Mouse (Mus musculus) embryonic fibroblast, embryonic 13.5 days (primary cell): ENCODE results near the gene Itih2. TPM values are rescaled to one million over a fixed set of nuclear protein-coding genes. Genes with fewer than 3 reads are reported as not detected.
A peak's percentile ranks its signal among the peaks of the same experiment; 100 is the strongest.

Experiments used
- H3K27ac ChIP-seq: 2 replicates; pipeline ENCODE4 v1.5.1; 2012; ENCODE audit warnings: low read length, control low read depth, inconsistent platforms; ENCODE audit not compliant: insufficient read depth
- H3K4me1 ChIP-seq: 2 replicates; pipeline ENCODE4 v1.6.1; 2011; ENCODE audit warnings: low read length; ENCODE audit not compliant: control insufficient read depth, insufficient read depth
- H3K4me3 ChIP-seq: 2 replicates; pipeline ENCODE4 v1.5.1; 2011; ENCODE audit warnings: mild to moderate bottlenecking, control low read depth, low read length; ENCODE audit not compliant: insufficient read depth
- CTCF ChIP-seq: IDR thresholded peaks from 2 replicates; pipeline ENCODE4 v1.5.1; 2011; ENCODE audit warnings: mild to moderate bottlenecking, control low read depth, low read length, moderate library complexity, borderline replicate concordance; ENCODE audit not compliant: insufficient read depth
- POLR2A ChIP-seq: IDR thresholded peaks from 2 replicates; pipeline ENCODE4 v1.6.1; 2011; ENCODE audit warnings: low read depth, mild to moderate bottlenecking, control low read depth, low read length, moderate library complexity
- polyA plus RNA-seq: library from polyadenylated mRNA; stranded (reverse); fragments of >200 nt; gene quantifications from 2 replicates; pipeline ENCODE4 v1.2.4, GENCODE M21; 2011; ENCODE audit warnings: low read depth; ENCODE audit not compliant: missing spikeins, insufficient read length

Itih2 gene
- polyA plus RNA-seq: 8.9 and 13.8 TPM in 2 replicates

DNA sequence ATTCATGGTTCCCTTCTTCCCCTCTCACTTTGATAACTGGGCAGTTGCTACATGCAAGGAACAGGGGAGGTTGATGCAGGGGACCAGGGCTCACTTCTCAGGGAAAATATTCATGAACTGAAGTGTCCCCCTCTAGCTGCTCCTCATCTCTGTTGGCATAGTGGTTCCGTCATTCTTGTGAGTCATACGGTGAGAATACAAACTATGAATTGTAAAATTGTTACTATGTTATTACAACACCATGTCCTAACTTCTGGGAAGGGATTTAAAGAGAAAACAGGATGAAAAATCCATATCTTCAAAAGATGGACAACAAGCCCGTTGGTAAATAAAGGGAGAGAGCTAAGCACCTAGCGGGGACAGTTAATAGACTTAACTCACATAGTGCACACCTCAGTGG, at the start of gene Itih2:
Gene Itih2 (minus strand): TSS at position 101 of the 400 bp plus-strand sequence.
- no peak for TF ChIP-seq POLR2A
- no peak for TF ChIP-seq CTCF
- peaks cover 11% of the 10 kb centered on the region for H3K4me1 ChIP-seq
- H3K4me3 ChIP-seq: no peak within 1 kb of the TSS
- H3K27ac ChIP-seq: peak within 1 kb of the TSS; percentile 85

GRCm38 (mm10) chr2:10169991-10170390, 38.8 kb upstream of the Itih2 start:
- no peak for TF ChIP-seq CTCF
- TF ChIP-seq POLR2A: no peak
- no peak overlapping the region for H3K4me3 ChIP-seq

GRCm38 (mm10) chr2:10168016-10168415, 36.8 kb upstream of the Itih2 start:
- Histone ChIP-seq H3K4me1 (no peaks in the 10 kb centered on the region; the same call in 1 of the 2 replicates), H3K27ac (no peak overlapping the region), H3K4me3 (no peak overlapping the region)
- TF ChIP-seq POLR2A (no peak), CTCF (no peak)

More at GRCm38 (mm10) chr2:10169991-10170390, 38.8 kb upstream of the Itih2 start:
- Histone ChIP-seq H3K4me1 (no peaks in the 10 kb centered on the region), H3K27ac (no peak overlapping the region)

DNA sequence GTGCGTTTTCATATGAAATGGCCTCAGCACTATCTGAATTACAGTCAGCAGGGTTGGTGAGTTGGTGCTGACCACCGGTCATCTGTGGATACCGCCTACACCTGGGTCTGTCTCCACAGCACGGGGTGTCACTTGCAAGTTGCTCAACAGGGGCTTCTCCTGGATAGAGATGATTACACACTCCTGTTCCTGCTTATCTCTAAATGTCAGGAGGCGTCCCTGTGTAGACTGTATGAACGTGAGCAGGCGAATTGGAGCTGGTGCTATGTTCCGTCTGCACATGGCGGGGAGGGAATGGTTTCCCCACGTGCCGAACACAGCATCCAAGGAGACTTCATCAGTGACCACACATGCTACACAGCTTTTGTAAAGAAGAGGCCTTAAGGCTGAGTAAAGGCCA, 36.1 kb upstream of the Itih2 start:
- no peaks in the 10 kb centered on the region; the same call in 1 of the 2 replicates for H3K4me1 ChIP-seq
- H3K27ac ChIP-seq: no peak overlapping the region
- no peak for TF ChIP-seq CTCF
- no peak for TF ChIP-seq POLR2A
- no peak overlapping the region for H3K4me3 ChIP-seq

- no peaks in the 10 kb centered on the region; the same call in 1 of the 2 replicates for H3K4me1 ChIP-seq
- H3K27ac ChIP-seq: no peak overlapping the region
- H3K4me3 ChIP-seq: no peak overlapping the region
- TF ChIP-seq CTCF (no peak), POLR2A (no peak)
Measured at GRCm38 (mm10) chr2:10166635-10167034, 35.4 kb upstream of the Itih2 start.

DNA sequence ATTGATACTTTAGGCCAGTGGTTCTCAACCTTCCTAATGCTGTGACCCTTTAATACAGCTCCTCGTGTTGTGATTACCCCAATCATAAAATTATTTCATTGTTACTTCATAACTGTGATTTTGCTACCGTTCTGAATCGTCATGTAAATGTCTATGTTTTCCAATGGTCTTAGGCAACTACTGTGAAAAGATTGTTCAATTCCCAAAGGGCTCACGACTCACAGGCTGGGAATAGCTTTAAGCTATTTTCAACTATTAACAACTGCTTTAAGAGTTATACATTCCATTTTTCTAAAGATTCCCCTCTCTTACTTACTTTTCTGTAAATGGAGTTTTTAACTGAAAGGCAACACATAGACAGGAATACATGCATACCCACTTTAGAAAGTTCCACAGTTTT, 30.8 kb upstream of the Itih2 start:
- H3K27ac ChIP-seq: peak overlapping the region; percentile 45; the same call in 1 of the 2 replicates
- no peaks in the 10 kb centered on the region; the same call in 1 of the 2 replicates for H3K4me1 ChIP-seq
- TF ChIP-seq POLR2A (no peak), CTCF (no peak)
- H3K4me3 ChIP-seq: no peak overlapping the region

GRCm38 (mm10) chr2:10157184-10157583, 26.0 kb upstream of the Itih2 start:
- Histone ChIP-seq H3K4me1 (peaks cover 2% of the 10 kb centered on the region; the same call in 1 of the 2 replicates), H3K4me3 (no peak overlapping the region), H3K27ac (no peak overlapping the region)
- TF ChIP-seq CTCF (no peak), POLR2A (no peak)

DNA sequence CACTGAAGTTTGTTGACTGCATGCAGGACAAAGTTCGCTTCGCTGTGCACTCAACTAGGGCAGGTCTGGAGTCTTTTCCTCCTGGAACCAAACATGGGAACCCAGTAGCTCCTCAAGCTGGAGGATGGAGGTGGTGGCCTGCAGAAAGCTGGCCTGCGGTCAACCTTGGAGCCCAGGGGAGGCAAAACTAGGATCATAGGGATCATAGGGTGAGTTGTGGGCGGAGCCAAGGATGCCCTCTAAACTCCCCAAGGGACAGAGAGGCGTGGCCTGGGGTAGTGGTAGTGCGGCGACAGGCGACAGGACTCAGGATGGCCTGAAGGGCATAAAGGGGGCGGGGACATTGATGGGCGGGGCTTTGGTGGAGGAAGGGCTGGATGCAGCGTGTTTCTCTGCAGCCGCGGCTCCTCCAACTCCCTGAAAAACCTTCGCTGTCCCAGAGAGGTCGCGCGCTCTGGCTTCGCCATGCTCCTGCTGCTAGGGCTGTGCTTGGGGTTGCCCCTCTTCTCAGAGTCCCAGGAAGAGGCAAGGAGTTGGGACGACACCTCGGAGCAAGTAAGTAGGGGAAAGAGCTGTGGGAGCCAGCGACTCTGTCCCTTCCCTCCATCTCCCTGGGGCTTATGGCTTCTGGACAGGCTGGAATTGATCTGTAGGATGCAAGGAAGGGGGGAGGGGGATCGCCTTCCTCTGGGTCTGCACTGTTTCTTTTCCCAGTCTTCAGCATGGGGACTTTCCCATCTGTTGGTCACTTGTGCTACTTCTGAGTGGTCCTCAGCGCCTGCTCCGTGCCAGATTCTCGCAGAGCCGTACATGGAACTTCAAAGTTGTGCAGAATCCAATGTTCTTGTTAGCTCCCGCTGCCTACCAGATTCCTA, 22.2 kb upstream of the Itih2 start, which contains the start of gene Itih5:
Gene Itih5 (plus strand): TSS at position 371 of the 875 bp plus-strand sequence.
- peaks cover 2% of the 10 kb centered on the region; the same call in 1 of the 2 replicates for H3K4me1 ChIP-seq
- H3K4me3 ChIP-seq: peak within 1 kb of the TSS; percentile 10
- H3K27ac ChIP-seq: no peak within 1 kb of the TSS
- TF ChIP-seq POLR2A (no peak), CTCF (no peak)

GRCm38 (mm10) chr2:10152590-10152989, 21.4 kb upstream of the Itih2 start:
- Histone ChIP-seq H3K4me3 (no peak overlapping the region), H3K27ac (no peak overlapping the region), H3K4me1 (peaks cover 2% of the 10 kb centered on the region; the same call in 1 of the 2 replicates)
- no peak for TF ChIP-seq CTCF
- TF ChIP-seq POLR2A: no peak

GRCm38 (mm10) chr2:10147176-10147575, 16.0 kb upstream of the Itih2 start:
- Histone ChIP-seq H3K4me1 (peaks cover 2% of the 10 kb centered on the region; the same call in 1 of the 2 replicates), H3K27ac (no peak overlapping the region), H3K4me3 (no peak overlapping the region)
- TF ChIP-seq POLR2A (no peak), CTCF (no peak)
